Mouse (Mus musculus): Measurements from ENCODE around the gene Tmem151b.

DNA sequence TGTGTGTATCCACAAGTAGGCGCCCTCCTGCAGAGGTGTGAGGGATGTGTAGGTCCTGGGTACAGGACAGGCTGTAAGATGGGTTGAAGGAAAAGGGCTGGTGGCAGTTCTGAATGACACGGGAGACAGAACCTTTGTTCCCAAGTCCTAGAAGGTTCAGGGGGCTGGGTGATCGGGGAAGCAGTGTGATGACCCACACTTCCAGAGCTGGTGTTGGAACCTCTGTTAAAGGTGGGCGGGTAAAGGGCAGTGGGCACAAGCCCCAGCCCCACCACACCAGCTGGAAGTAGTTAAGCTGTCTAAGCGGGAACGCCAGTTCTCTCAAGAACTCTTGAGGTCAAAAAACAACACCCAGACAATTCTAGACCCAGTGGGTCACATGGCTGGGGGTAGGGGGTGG, 40.9 kb upstream of the Tmem151b start:
- TF ChIP-seq CTCF (IDR thresholded peaks at IDR 0.05; ENCODE audit: extremely low read depth, insufficient read depth, low read length), result no peak
- TF ChIP-seq POLR2A (IDR thresholded peaks at IDR 0.05; ENCODE audit: extremely low read depth, insufficient read depth, low read length), result no peak
